Mouse (Mus musculus) intestine, postnatal 0 days (tissue): ENCODE measurements around the gene Supt5. TPM values are rescaled to one million over a fixed set of nuclear protein-coding genes. Genes with fewer than 3 reads are reported as not detected.

ENCODE experiments used
- ATAC-seq: fragments of 200-750 bp; cut with Nextera tagmentation; 2 replicates; pipeline ENCODE4 v1.8.0; 2017; ENCODE audit warnings: mild to moderate bottlenecking, moderate TSS enrichment, moderate library complexity
- H3K27ac ChIP-seq: fragments of 300-500 bp; sonication (generic); 2 replicates; pipeline ENCODE4 v1.5.1; 2014; ENCODE audit warnings: mild to moderate bottlenecking, low read depth, low read length, moderate library complexity
- H3K27me3 ChIP-seq: fragments of 300-500 bp; sonication (generic); replicated peaks from 2 replicates; pipeline ENCODE4 v1.6.1; 2014; ENCODE audit warnings: low read length, mixed read lengths; ENCODE audit not compliant: control insufficient read depth, insufficient read depth
- H3K36me3 ChIP-seq: fragments of 300-500 bp; sonication (generic); 2 replicates; pipeline ENCODE4 v1.6.1; 2014; ENCODE audit warnings: mild to moderate bottlenecking, moderate library complexity; ENCODE audit not compliant: control insufficient read depth, insufficient read depth
- H3K4me1 ChIP-seq: fragments of 300-500 bp; sonication (generic); replicated peaks from 2 replicates; pipeline ENCODE4 v1.6.1; 2014; ENCODE audit warnings: antibody characterized with exemption, low read length, mixed read lengths; ENCODE audit not compliant: control insufficient read depth, insufficient read depth
- H3K4me2 ChIP-seq: fragments of 300-500 bp; sonication (generic); replicated peaks from 2 replicates; pipeline ENCODE4 v1.6.1; 2014; ENCODE audit warnings: low read depth, mild to moderate bottlenecking, moderate library complexity
- H3K4me3 ChIP-seq: fragments of 300-500 bp; sonication (generic); 2 replicates; pipeline ENCODE4 v1.5.1; 2014; ENCODE audit warnings: low read depth, low read length
- H3K9ac ChIP-seq: fragments of 300-500 bp; sonication (generic); 2 replicates; pipeline ENCODE4 v1.6.1; 2014; ENCODE audit warnings: mild to moderate bottlenecking, low read depth, low read length
- H3K9me3 ChIP-seq: fragments of 300-500 bp; sonication (generic); 2 replicates; pipeline ENCODE4 v1.6.1; 2016; ENCODE audit warnings: mixed run types; ENCODE audit not compliant: control insufficient read depth
- CTCF ChIP-seq: sonication (generic); IDR thresholded peaks from 2 replicates; pipeline ENCODE4 v1.5.1; 2016; ENCODE audit warnings: low read depth, mild to moderate bottlenecking, control low read depth, antibody characterized with exemption, moderate library complexity
- WGBS: fragments of 180-500 bp; shearing (Covaris S2); extraction: QIAGEN DNeasy Blood & Tissue Kit; methylation state at CpG from one replicate; pipeline ENCODE4 v1.1.7; 2014; 5-methylcytosine and 5-hydroxymethylcytosine counted together
- polyA plus RNA-seq: library from polyadenylated mRNA; unstranded; fragments of >200 nt; fragmentation: Nextera tagmentation; extraction: Ambion mirVana; gene quantifications from 2 replicates; pipeline ENCODE4 v1.2.1, GENCODE M21; 2015

The Supt5 gene
- polyA plus RNA-seq, 1 experiment from 2014 or later, result 32.5 TPM

DNA sequence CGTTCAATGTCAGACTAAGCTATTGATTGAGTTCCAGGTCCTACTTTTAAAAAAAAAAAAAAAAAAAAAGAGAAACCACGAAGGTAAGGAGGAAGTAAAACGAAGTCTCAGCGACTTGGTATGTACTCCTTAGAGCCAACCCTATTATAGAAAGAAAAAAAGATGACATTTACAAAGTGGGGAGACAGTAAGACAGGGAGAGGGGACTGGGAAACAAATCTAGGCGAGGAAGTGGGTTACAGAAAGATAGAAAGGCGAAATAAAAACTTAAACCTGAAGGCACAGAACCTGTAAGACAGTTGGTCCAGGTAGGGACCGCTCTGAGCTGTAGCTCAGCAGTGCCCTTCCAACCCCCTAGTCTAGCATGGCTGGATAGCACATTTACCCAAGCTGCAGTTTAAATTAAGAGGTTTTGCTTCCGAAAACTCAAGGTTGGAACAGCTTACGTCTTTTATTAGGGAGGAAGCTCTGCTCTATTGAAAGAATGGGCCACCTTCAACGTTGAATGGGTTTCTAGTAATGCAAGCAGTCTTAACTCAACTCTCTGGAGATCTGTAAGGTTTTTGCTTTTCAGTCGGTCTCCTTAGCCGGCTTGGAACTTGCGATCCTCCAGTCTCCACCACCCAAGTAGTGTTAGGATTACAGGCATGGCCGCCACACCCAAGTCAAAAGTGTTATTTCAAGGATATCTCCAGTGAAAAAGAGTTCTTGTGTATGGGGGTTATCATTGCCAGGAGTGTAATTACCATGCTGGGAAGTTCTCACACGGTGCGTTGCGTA, 41.9 kb upstream of the Supt5 start, which contains the start of gene Zfp36:
Gene Zfp36 (minus strand): TSS at position 17 of the 780 bp plus-strand sequence.
- WGBS, result 29% methylated on average over 17 of the region's 17 CpGs
- H3K9ac ChIP-seq, result peak within 1 kb of the TSS; percentile 98
- no peaks in the 10 kb centered on the region for H3K27me3 ChIP-seq
- no peaks in the 10 kb centered on the region for H3K9me3 ChIP-seq
- H3K27ac ChIP-seq, result peak within 1 kb of the TSS; percentile 100
- peak within 1 kb of the TSS; percentile 95 for H3K4me3 ChIP-seq
- ATAC-seq, result no peak
- peaks cover 16% of the 10 kb centered on the region for H3K36me3 ChIP-seq
- H3K4me2 ChIP-seq, result peak within 1 kb of the TSS; percentile 89
- peaks cover 14% of the 10 kb centered on the region for H3K4me1 ChIP-seq
- no peak for TF ChIP-seq CTCF

DNA sequence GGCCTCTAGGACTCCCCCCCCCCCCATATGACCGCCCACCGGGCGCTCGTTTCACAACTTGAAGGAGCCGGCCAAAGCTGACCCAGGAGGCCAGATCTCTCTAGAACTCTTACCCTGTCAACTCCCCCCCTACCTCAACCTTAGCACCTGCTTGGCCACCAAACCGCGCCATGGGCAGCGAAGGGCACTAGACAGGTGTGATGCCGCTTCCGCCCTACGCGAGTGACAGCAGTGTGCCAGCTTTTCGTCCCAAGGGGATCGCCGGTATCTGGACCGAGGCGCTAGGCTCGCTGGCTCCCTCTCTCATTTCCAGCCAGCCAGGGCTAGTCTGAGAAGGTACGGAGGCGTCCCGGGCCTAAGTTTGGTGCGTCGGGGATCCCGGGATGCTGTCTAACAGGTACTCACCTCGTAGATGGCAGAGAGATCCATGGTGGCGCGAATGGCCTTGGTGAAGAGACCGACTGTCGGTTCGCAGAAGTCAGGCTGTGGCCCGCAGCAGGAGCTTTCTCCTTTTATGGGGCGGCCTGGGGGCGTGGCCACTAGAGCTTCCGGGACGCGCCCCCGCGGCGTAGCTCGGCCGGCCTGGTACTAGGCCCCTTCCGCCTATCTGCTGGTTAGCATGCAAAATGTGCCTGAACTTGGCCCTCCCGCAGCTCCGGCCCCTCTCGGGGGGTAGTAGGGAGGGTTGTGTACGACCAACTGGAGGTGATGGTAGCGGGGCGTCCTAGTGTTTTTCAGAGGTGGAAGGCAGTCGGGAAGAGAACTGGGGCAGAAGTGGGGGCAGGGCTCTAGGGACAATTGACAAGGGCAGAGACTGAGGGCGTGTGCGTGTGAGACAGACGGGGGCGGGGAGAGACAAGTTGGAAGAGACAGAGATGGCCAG, 40.5 kb upstream of the Supt5 start:
- WGBS, result under 1% methylated on average over 53 of the region's 53 CpGs
- Histone ChIP-seq H3K9me3 (no peaks in the 10 kb centered on the region), H3K4me3 (peak overlapping the region; percentile 95), H3K27ac (peak overlapping the region; percentile 100), H3K4me2 (peak overlapping the region; percentile 89), H3K27me3 (no peaks in the 10 kb centered on the region), H3K36me3 (peaks cover 12% of the 10 kb centered on the region), H3K9ac (peak overlapping the region; percentile 98), H3K4me1 (peaks cover 11% of the 10 kb centered on the region)
- no peak for TF ChIP-seq CTCF
- peak; percentile 11 for ATAC-seq

GRCm38 (mm10) chr7:28378066-28378690, 39.6 kb upstream of the Supt5 start:
- Histone ChIP-seq H3K27me3 (no peaks in the 10 kb centered on the region), H3K27ac (peak overlapping the region; percentile 100), H3K36me3 (peaks cover 12% of the 10 kb centered on the region), H3K9ac (peak overlapping the region; percentile 98), H3K4me1 (peaks cover 11% of the 10 kb centered on the region), H3K4me2 (peak overlapping the region; percentile 89), H3K4me3 (peak overlapping the region; percentile 95), H3K9me3 (no peaks in the 10 kb centered on the region)
- 8% methylated on average over 32 of the region's 32 CpGs for WGBS
- TF ChIP-seq CTCF, result no peak
- no peak for ATAC-seq

GRCm38 (mm10) chr7:28377190-28378065, 38.9 kb upstream of the Supt5 start:
- peak overlapping the region; percentile 100 for H3K27ac ChIP-seq
- ATAC-seq, result no peak
- TF ChIP-seq CTCF, result peak; percentile 41
- peaks cover 12% of the 10 kb centered on the region for H3K36me3 ChIP-seq
- H3K9me3 ChIP-seq, result no peaks in the 10 kb centered on the region
- peaks cover 8% of the 10 kb centered on the region for H3K4me1 ChIP-seq
- peak overlapping the region; percentile 95 for H3K4me3 ChIP-seq
- no peaks in the 10 kb centered on the region for H3K27me3 ChIP-seq
- peak overlapping the region; percentile 89 for H3K4me2 ChIP-seq
- 42% methylated on average over 18 of the region's 18 CpGs for WGBS
- peak overlapping the region; percentile 98 for H3K9ac ChIP-seq

- Histone ChIP-seq H3K36me3 (peaks cover 12% of the 10 kb centered on the region), H3K4me2 (peak overlapping the region; percentile 89), H3K27ac (peak overlapping the region; percentile 100), H3K4me1 (peaks cover 8% of the 10 kb centered on the region), H3K9me3 (no peaks in the 10 kb centered on the region), H3K4me3 (peak overlapping the region; percentile 95), H3K27me3 (no peaks in the 10 kb centered on the region), H3K9ac (peak overlapping the region; percentile 98)
- WGBS, result 1% methylated on average over 30 of the region's 30 CpGs
- TF ChIP-seq CTCF, result no peak
- peak; percentile 48 for ATAC-seq
Measured at GRCm38 (mm10) chr7:28376011-28376771, 37.6 kb upstream of the Supt5 start.
